Mouse (Mus musculus) heart, postnatal 0 days (tissue): ENCODE data around the gene Ccdc50. TPM values are rescaled to one million over a fixed set of nuclear protein-coding genes. Genes with fewer than 3 reads are reported as not detected.

ENCODE experiments used
- ATAC-seq: fragments of 200-750 bp; cut with Nextera tagmentation; 2 replicates; pipeline ENCODE4 v1.8.0; 2017; ENCODE audit warnings: low read depth, moderate number of reproducible peaks, moderate library complexity; ENCODE audit not compliant: insufficient read depth
- DNase-seq: peaks from one replicate; pipeline ENCODE4 v3.0.0-alpha.2; 2016; ENCODE audit warnings: low spot score
- H3K27ac ChIP-seq: fragments of 300-500 bp; sonication (generic); 2 replicates; pipeline ENCODE4 v1.5.1; 2014; ENCODE audit warnings: low read depth, mild to moderate bottlenecking
- H3K27me3 ChIP-seq: fragments of 300-500 bp; sonication (generic); 2 replicates; pipeline ENCODE4 v1.6.1; 2014; ENCODE audit warnings: low read length, mixed read lengths; ENCODE audit not compliant: control insufficient read depth, insufficient read depth
- H3K36me3 ChIP-seq: fragments of 300-500 bp; sonication (generic); replicated peaks from 2 replicates; pipeline ENCODE4 v1.6.1; 2014; ENCODE audit warnings: low read length, mixed read lengths; ENCODE audit not compliant: control insufficient read depth, insufficient read depth
- H3K4me1 ChIP-seq: fragments of 300-500 bp; sonication (generic); 2 replicates; pipeline ENCODE4 v1.6.1; 2014; ENCODE audit warnings: antibody characterized with exemption; ENCODE audit not compliant: control insufficient read depth, insufficient read depth
- H3K4me2 ChIP-seq: fragments of 300-500 bp; sonication (generic); 2 replicates; pipeline ENCODE4 v1.6.1; 2014; ENCODE audit warnings: low read depth, mild to moderate bottlenecking, low read length, moderate library complexity
- H3K4me3 ChIP-seq: fragments of 300-500 bp; sonication (generic); 2 replicates; pipeline ENCODE4 v1.5.1; 2014; ENCODE audit warnings: low read depth, low read length
- H3K9ac ChIP-seq: fragments of 300-500 bp; sonication (generic); replicated peaks from 2 replicates; pipeline ENCODE4 v1.6.1; 2014; ENCODE audit warnings: low read depth, low read length, mixed read lengths
- H3K9me3 ChIP-seq: fragments of 300-500 bp; sonication (generic); replicated peaks from 2 replicates; pipeline ENCODE4 v1.6.1; 2016; ENCODE audit warnings: low read length; ENCODE audit not compliant: control insufficient read depth
- CTCF ChIP-seq: IDR thresholded peaks from 2 replicates; pipeline ENCODE4 v1.5.1; 2016; ENCODE audit warnings: antibody characterized with exemption, control low read depth, low read depth
- EP300 ChIP-seq: IDR thresholded peaks from 2 replicates; pipeline ENCODE4 v1.6.1; 2016; ENCODE audit warnings: antibody characterized with exemption, low read depth
- WGBS: fragments of 180-500 bp; shearing (Covaris S2); extraction: QIAGEN DNeasy Blood & Tissue Kit; methylation state at CpG from one replicate; pipeline ENCODE4 v1.1.7; 2014; 5-methylcytosine and 5-hydroxymethylcytosine counted together
- polyA plus RNA-seq: library from polyadenylated mRNA; unstranded; fragments of >200 nt; fragmentation: Nextera tagmentation; extraction: Ambion mirVana; gene quantifications from 2 replicates; pipeline ENCODE4 v1.2.1, GENCODE M21; 2015
- total RNA-seq: library from RNA; depleted of rRNA; stranded (reverse); fragments of >200 nt; gene quantifications from 2 replicates; pipeline ENCODE4 v1.2.3, GENCODE M21; 2014; ENCODE audit warnings: low replicate concordance; rRNA removed

Gene Ccdc50
- total RNA-seq (18.6 and 18.8 TPM in 2 replicates), polyA plus RNA-seq (20.9 and 21.6 TPM in 2 replicates)

GRCm38 (mm10) chr16:27388761-27389451, at the start of gene Ccdc50:
Ccdc50 (plus strand) TSS chr16:27388869.
- WGBS, result under 1% methylated on average over 53 of the region's 69 CpGs
- DNase-seq (peak; percentile 73), ATAC-seq (peak; percentile 94)
- H3K36me3 ChIP-seq, result no peaks in the 10 kb centered on the region
- H3K4me1 ChIP-seq, result peaks cover 15% of the 10 kb centered on the region
- peak within 1 kb of the TSS; percentile 83 for H3K4me2 ChIP-seq
- TF ChIP-seq EP300 (0 out of 2 replicates have a peak, but pooled peaks have one; percentile 50), CTCF (no peak)
- no peaks in the 10 kb centered on the region for H3K27me3 ChIP-seq
- H3K9me3 ChIP-seq, result no peaks in the 10 kb centered on the region
- H3K27ac ChIP-seq, result peak within 1 kb of the TSS; percentile 98
- H3K4me3 ChIP-seq, result peak within 1 kb of the TSS; percentile 97
- peak within 1 kb of the TSS; percentile 97 for H3K9ac ChIP-seq

GRCm38 (mm10) chr16:27347521-27347920, 41.1 kb upstream of the Ccdc50 start:
- TF ChIP-seq CTCF (no peak), EP300 (no peak)
- H3K4me3 ChIP-seq, result no peak overlapping the region
- no peak overlapping the region for H3K9ac ChIP-seq
- DNase-seq (no peak), ATAC-seq (no peak)
- WGBS, result 61% methylated on average over 3 of the region's 3 CpGs
- H3K27me3 ChIP-seq, result no peaks in the 10 kb centered on the region
- H3K4me2 ChIP-seq, result no peak overlapping the region
- H3K27ac ChIP-seq, result no peak overlapping the region
- H3K9me3 ChIP-seq, result no peaks in the 10 kb centered on the region
- no peaks in the 10 kb centered on the region for H3K4me1 ChIP-seq
- no peaks in the 10 kb centered on the region for H3K36me3 ChIP-seq

DNA sequence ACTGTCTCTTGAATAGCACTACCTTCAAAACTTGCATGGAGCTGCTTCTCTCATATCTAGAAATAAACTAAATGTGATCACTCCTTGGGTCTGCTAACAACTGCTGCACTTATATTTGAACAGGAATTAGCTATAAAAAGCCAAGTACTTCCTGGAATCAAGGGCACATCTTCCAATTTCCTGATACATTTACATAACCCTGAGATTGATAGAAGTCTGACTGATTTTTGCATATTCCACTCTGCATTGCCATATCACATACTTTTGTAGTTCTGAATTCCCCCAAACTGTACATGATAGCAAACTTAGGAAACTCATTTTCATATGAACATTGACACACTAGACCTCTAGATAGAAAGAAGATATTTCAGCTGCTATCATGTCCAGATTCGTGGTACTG, 40.3 kb upstream of the Ccdc50 start:
- 48% methylated on average over 1 of the region's 1 CpGs for WGBS
- H3K9ac ChIP-seq, result no peak overlapping the region
- no peak overlapping the region for H3K27ac ChIP-seq
- no peak overlapping the region for H3K4me2 ChIP-seq
- H3K36me3 ChIP-seq, result no peaks in the 10 kb centered on the region
- TF ChIP-seq CTCF, result no peak
- no peak for TF ChIP-seq EP300
- H3K4me3 ChIP-seq, result no peak overlapping the region
- ATAC-seq (no peak), DNase-seq (no peak)
- no peaks in the 10 kb centered on the region for H3K4me1 ChIP-seq
- H3K9me3 ChIP-seq, result no peaks in the 10 kb centered on the region
- no peaks in the 10 kb centered on the region for H3K27me3 ChIP-seq

DNA sequence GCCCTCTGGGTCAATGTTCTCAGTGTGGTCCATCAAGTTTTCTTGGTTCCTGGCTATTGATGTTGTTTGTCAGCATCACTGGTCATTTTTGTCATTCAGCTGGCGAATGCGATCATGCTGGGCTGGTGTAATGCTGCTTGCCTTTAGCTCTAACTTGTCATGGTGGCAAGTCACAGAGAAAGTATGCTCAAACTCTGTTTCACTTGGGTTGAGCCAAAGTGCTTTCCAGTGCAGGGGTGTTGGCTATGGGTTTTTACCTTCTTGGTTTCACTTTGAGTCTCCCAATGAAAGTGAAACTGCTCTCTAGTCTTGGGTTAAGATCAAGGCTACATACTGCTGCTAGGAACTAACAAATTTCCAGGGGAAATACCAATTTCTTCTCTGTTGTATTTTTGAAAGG, 39.4 kb upstream of the Ccdc50 start:
- H3K9ac ChIP-seq, result no peak overlapping the region
- no peak overlapping the region for H3K4me2 ChIP-seq
- 88% methylated on average over 2 of the region's 2 CpGs for WGBS
- no peak for TF ChIP-seq EP300
- no peak for TF ChIP-seq CTCF
- no peak overlapping the region for H3K4me3 ChIP-seq
- H3K4me1 ChIP-seq, result no peaks in the 10 kb centered on the region
- H3K9me3 ChIP-seq, result no peaks in the 10 kb centered on the region
- no peaks in the 10 kb centered on the region for H3K27me3 ChIP-seq
- ATAC-seq (no peak), DNase-seq (no peak)
- H3K27ac ChIP-seq, result no peak overlapping the region
- no peaks in the 10 kb centered on the region for H3K36me3 ChIP-seq

DNA sequence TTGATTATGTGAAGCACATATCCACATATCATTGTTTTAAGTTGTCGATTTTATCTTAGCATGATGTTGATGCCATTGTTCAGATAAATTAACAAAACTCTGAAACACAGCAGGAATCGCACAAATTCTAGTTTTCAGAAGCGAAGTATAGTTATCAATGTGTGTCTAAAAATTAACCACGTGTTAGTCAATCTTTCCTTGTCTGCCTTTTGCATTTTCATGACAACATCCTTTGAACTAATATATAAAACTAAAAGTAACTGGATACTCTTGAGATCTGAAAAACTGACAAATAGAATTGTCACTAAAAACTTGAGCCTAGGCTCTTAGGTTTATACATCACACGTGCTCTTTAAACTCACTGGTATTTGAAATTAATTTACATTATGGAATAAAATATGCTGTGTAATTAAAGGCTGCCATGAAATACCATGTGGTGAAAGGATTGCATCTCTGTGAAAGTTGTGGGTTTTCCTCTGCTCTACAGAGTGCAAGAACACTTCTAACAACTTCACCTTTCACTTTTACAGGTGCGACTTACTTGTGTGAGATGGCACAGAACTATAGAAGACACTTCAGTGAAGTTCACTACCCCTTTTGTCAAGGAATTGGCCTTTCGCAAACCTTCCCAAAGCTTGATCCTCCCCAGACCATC, 38.7 kb upstream of the Ccdc50 start:
- Histone ChIP-seq H3K4me3 (no peak overlapping the region), H3K27ac (no peak overlapping the region), H3K27me3 (no peaks in the 10 kb centered on the region), H3K36me3 (no peaks in the 10 kb centered on the region), H3K4me1 (no peaks in the 10 kb centered on the region), H3K9ac (no peak overlapping the region), H3K4me2 (no peak overlapping the region), H3K9me3 (no peaks in the 10 kb centered on the region)
- WGBS, result 76% methylated on average over 7 of the region's 7 CpGs
- no peak for ATAC-seq
- TF ChIP-seq EP300 (no peak), CTCF (no peak)
- no peak for DNase-seq
